Mouse (Mus musculus) central nervous system, embryonic 18 days (tissue): ENCODE results near the gene Gper1. TPM values are rescaled to one million over a fixed set of nuclear protein-coding genes. Genes with fewer than 3 reads are reported as not detected.

ENCODE experiments used
- polyA plus RNA-seq: library from polyadenylated mRNA; depleted of rRNA; stranded (reverse); fragments of >200 nt; gene quantifications from 2 replicates; pipeline ENCODE4 v1.2.3, GENCODE M21; 2012; rRNA removed

The Gper1 gene
- polyA plus RNA-seq: 4.5 and 4.6 TPM in 2 replicates

GRCm38 (mm10) chr5:139423026-139423865 lies at the start of gene Gper1:
Gper1 (plus strand) TSS chr5:139423151.

DNA sequence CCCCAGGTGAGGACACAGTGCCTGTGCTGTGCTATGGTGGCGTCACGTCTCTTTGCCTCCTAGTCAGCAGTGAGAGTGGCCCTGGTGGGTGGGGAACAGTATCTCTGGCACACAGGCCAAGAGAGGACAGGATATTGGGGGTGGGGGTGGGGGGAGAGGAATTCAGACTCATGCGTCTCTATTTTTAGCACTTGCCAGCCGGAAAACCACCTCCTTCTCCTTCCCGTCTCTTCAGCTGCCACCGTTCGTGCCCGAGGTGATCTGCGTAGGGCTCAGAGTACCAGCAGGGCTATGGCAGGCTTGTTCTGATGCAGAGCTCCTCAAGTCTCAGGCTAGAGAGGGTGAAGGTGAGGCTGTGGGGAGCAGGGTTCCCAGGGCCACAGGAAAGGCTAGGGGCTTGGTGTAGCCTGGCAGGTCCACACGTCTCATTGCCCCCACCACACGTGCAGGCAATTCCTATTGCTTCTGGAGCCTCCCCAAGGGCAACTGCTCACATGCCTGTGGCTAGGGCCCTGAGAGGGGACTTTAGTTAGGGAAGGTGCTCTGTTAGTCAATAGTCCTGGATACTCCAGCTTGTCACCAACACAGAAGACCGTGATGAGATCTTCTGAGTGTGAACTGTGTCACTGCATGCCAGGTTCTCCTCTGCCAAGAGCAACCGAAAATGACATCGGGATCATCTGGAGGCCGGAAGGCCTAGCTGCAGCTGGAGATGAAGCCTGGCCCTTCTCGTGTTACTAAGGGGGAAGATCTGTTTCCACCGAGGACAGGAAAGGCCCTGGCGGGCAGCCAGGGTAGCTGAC lies 45.3 kb upstream of the Gper1 start, which contains the start of gene Gpr146:
Gene Gpr146, plus strand, starts transcription at position 230 of the 803 bp plus-strand sequence.

DNA sequence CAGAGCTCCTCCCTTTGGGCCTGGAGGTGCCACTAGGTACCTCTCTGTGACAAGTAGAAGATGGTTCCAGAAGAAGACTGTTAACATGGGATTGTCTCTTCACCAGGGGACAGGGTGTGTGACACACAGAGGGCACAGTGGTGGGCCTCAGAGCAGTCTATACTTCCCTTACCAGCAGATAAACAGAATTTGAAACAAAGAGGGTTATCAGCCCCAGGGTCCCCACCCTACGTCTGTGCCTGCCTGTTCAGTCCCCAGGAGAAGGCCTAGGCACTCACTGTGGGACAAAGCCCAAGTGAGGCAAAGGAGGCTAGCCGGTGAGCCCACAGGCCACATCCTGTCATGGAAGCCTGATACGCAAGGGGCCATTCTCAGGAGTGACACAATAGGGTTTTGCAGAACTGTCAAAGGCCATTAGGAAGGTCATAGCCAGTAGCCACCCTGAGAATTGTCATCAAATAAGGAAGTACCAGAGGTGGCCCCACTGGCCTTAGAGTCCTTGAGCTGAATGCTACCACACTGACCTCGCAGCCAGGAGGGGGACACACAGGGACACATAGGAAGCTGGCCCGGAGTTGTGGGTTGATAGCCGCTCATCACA lies 18.1 kb upstream of the Gper1 start, which contains the start of gene C130050O18Rik:
Gene C130050O18Rik, plus strand, starts transcription at position 480 of the 601 bp plus-strand sequence.

DNA sequence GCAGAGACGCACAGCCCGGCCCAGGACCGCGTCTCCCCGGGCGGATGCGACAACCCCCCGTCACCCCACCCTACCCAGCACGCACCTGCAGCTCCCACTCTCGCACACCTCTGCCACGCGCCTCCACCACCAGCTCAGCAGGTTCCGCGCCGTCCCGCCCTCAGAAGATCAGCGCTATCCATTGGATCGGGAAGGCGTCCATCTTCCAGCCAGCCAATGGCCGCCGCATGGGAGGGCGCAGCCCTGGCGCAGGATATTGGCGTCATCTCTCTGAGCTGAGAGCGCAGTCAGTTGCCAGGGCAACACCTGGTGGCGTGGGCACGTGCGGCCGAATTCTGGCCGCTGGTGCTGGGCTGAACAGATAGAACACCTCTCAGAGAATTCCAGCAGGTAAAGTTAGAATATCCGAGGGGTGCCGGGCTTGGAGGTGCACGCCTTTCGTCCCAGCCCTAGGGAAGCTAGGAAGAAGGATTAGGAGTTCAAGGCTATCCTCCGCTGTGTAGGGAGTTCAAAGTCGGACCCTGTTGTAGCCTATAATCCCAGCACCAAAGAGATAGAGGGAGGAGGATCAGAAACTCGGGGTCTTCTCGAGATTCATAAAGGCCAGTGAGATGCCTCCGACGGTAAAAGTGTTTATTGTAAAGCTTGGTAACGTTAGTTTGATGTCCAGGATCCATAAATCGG lies 37.6 kb downstream of the Gper1 start, which contains the start of gene 3110082I17Rik:
Gene 3110082I17Rik, minus strand, starts transcription at position 144 of the 684 bp plus-strand sequence.

Other genes with a start within 250 kb of the Gper1 start
- 75.3 and 78.6 TPM in 2 replicates for gene Sun1, start 222.5 kb upstream of the Gper1 start, polyA plus RNA-seq
- 101 and 108 TPM in 2 replicates for gene Get4, start 170.8 kb upstream of the Gper1 start, polyA plus RNA-seq
- gene Adap1, start 97.5 kb upstream of the Gper1 start, polyA plus RNA-seq: 118 and 121 TPM in 2 replicates
- gene Cox19, start 71.7 kb upstream of the Gper1 start, polyA plus RNA-seq: 106 and 111 TPM in 2 replicates
- not detected in 2 replicates for gene Cyp2w1, start 70.5 kb upstream of the Gper1 start, polyA plus RNA-seq
- 1.7 and 2.0 TPM in 2 replicates for gene Gpr146, start 45.5 kb upstream of the Gper1 start, polyA plus RNA-seq
- 0.13 and 0.82 TPM in 2 replicates for gene C130050O18Rik, start 17.9 kb upstream of the Gper1 start, polyA plus RNA-seq
- 11.4 and 12.3 TPM in 2 replicates for gene 3110082I17Rik, start 37.4 kb downstream of the Gper1 start, polyA plus RNA-seq
- gene Zfand2a, start 61.4 kb downstream of the Gper1 start, polyA plus RNA-seq: 31.8 and 32.5 TPM in 2 replicates
- 7.3 and 9.3 TPM in 2 replicates for gene Uncx, start 120.3 kb downstream of the Gper1 start, polyA plus RNA-seq